In the genomic region with DNA sequence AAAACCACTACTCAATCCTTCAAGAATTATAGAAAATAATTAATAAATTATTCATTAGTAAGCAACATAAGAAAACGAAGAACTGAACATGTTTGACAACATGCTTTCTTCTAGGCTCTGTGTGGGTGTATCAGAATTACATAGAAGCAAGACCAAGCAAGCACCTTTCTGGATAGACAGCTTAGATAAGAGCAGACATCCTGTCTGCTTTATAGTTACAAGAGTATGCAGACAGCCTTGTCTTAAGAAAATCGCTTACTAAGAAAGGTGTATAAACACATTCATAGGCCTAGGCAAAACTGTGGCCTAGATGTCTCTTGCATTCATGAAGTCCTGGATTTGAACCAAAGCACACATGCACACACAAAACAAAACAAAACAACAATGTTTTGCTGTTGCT, we compare ENCODE assay signal across 12 mouse cellular contexts.
"Had no signal": no experiment of that assay in that cellular context is flagged by ENCODE, and none has a peak within 500 bp of the region (broad histone marks: within the 10 kb centered on the region; RNA-seq: fewer than 3 reads in every experiment).

No protein-coding gene starts in this region.

- DNase-seq: kidney, adult 11 months; kidney, adult 9 months; kidney, postnatal 36 days; layer of hippocampus, adult 9-11 months; left cerebral cortex, postnatal 4 days; lung, embryonic 14.5 days; lung, postnatal 10 days; retina, postnatal 1 day; right cerebral cortex, postnatal 14 days; thymus, adult 2 months; thymus, postnatal 4 days had no signal

- ATAC-seq: midbrain, embryonic 15.5 days had no signal
